Mouse (Mus musculus) embryonic facial prominence, embryonic 11.5 days (tissue): Measurements from ENCODE around the gene Mark2. TPM values are rescaled to one million over a fixed set of nuclear protein-coding genes. Genes with fewer than 3 reads are reported as not detected.

Experiments
- ATAC-seq: fragments of 200-750 bp; cut with Nextera tagmentation; replicated peaks from 2 replicates; pipeline ENCODE4 v1.8.0; 2017; ENCODE audit warnings: low read depth; ENCODE audit not compliant: insufficient number of reproducible peaks, low FRiP score, low TSS enrichment
- DNase-seq: peaks from one replicate; pipeline ENCODE4 v3.0.0-alpha.2; 2015; ENCODE audit warnings: low spot score
- H3K27ac ChIP-seq: fragments of 300-500 bp; sonication (generic); replicated peaks from 2 replicates; pipeline ENCODE4 v1.5.1; 2014; ENCODE audit warnings: mild to moderate bottlenecking, low read depth, low read length, control low read depth
- H3K27me3 ChIP-seq: fragments of 300-500 bp; sonication (generic); 2 replicates; pipeline ENCODE4 v1.6.1; 2014; ENCODE audit warnings: mild to moderate bottlenecking, low read length, moderate library complexity, mixed read lengths; ENCODE audit not compliant: control insufficient read depth, insufficient read depth
- H3K36me3 ChIP-seq: fragments of 300-500 bp; sonication (generic); replicated peaks from 2 replicates; pipeline ENCODE4 v1.6.1; 2014; ENCODE audit warnings: low read depth, mild to moderate bottlenecking, low read length, moderate library complexity, mixed read lengths; ENCODE audit not compliant: control insufficient read depth, insufficient read depth
- H3K4me1 ChIP-seq: fragments of 300-500 bp; sonication (generic); 2 replicates; pipeline ENCODE4 v1.6.1; 2014; ENCODE audit warnings: low read length, mixed read lengths; ENCODE audit not compliant: control insufficient read depth, insufficient read depth
- H3K4me2 ChIP-seq: fragments of 300-500 bp; sonication (generic); 2 replicates; pipeline ENCODE4 v1.6.1; 2014; ENCODE audit warnings: low read depth, mild to moderate bottlenecking, control low read depth, low read length, moderate library complexity
- H3K4me3 ChIP-seq: fragments of 300-500 bp; sonication (generic); 2 replicates; pipeline ENCODE4 v1.5.1; 2014; ENCODE audit warnings: low read depth, low read length, control low read depth
- H3K9ac ChIP-seq: fragments of 300-500 bp; sonication (generic); replicated peaks from 2 replicates; pipeline ENCODE4 v1.6.1; 2014; ENCODE audit warnings: mild to moderate bottlenecking, control low read depth, low read length
- H3K9me3 ChIP-seq: fragments of 300-500 bp; sonication (generic); replicated peaks from 2 replicates; pipeline ENCODE4 v1.6.1; 2016; ENCODE audit warnings: mild to moderate bottlenecking, low read length, inconsistent platforms, mixed read lengths; ENCODE audit not compliant: control insufficient read depth
- WGBS: fragments of 180-500 bp; shearing (Covaris S2); extraction: QIAGEN DNeasy Blood & Tissue Kit; methylation state at CpG from one replicate; pipeline ENCODE4 v1.1.7; 2014; 5-methylcytosine and 5-hydroxymethylcytosine counted together
- polyA plus RNA-seq: library from polyadenylated mRNA; unstranded; fragments of >200 nt; fragmentation: Nextera tagmentation; extraction: Ambion mirVana; gene quantifications from 2 replicates; pipeline ENCODE4 v1.2.1, GENCODE M21; 2014

The Mark2 gene
- polyA plus RNA-seq, 1 experiment from 2014 or later = 39.4 TPM

GRCm38 (mm10) chr19:7288288-7288687 is 53.4 kb downstream of the Mark2 start:
- no peak for DNase-seq
- Histone ChIP-seq H3K9me3 (no peaks in the 10 kb centered on the region), H3K4me3 (no peak overlapping the region), H3K4me2 (no peak overlapping the region), H3K36me3 (peaks cover under 1% of the 10 kb centered on the region; the same call in 1 of the 2 replicates), H3K27ac (no peak overlapping the region), H3K4me1 (no peaks in the 10 kb centered on the region), H3K9ac (no peak overlapping the region), H3K27me3 (no peaks in the 10 kb centered on the region)
- ATAC-seq = no peak
- 79% methylated on average over 3 of the region's 3 CpGs for WGBS

GRCm38 (mm10) chr19:7286563-7287315 is 54.9 kb downstream of the Mark2 start:
- Histone ChIP-seq H3K9me3 (no peaks in the 10 kb centered on the region), H3K4me2 (no peak overlapping the region), H3K4me1 (no peaks in the 10 kb centered on the region), H3K9ac (no peak overlapping the region), H3K36me3 (peaks cover 10% of the 10 kb centered on the region), H3K27me3 (no peaks in the 10 kb centered on the region), H3K4me3 (no peak overlapping the region), H3K27ac (no peak overlapping the region)
- ATAC-seq (no peak), DNase-seq (no peak)
- WGBS = 89% methylated on average over 12 of the region's 12 CpGs

GRCm38 (mm10) chr19:7280557-7281330 is 60.9 kb downstream of the Mark2 start:
- ATAC-seq = no peak
- Histone ChIP-seq H3K9ac (no peak overlapping the region), H3K36me3 (peaks cover 17% of the 10 kb centered on the region), H3K4me1 (peaks cover 2% of the 10 kb centered on the region; the same call in 1 of the 2 replicates), H3K9me3 (no peaks in the 10 kb centered on the region), H3K27ac (no peak overlapping the region), H3K27me3 (no peaks in the 10 kb centered on the region), H3K4me2 (no peak overlapping the region), H3K4me3 (no peak overlapping the region)
- DNase-seq = no peak
- 89% methylated on average over 18 of the region's 18 CpGs for WGBS

GRCm38 (mm10) chr19:7279114-7279513 is 62.5 kb downstream of the Mark2 start:
- Histone ChIP-seq H3K9me3 (no peaks in the 10 kb centered on the region), H3K4me2 (no peak overlapping the region), H3K9ac (no peak overlapping the region), H3K36me3 (peaks cover 26% of the 10 kb centered on the region), H3K4me1 (peaks cover 2% of the 10 kb centered on the region; the same call in 1 of the 2 replicates), H3K27me3 (no peaks in the 10 kb centered on the region), H3K4me3 (no peak overlapping the region), H3K27ac (no peak overlapping the region)
- DNase-seq (peak; percentile 80), ATAC-seq (0 out of 2 replicates have a peak, but pooled peaks have one; percentile 18)
- WGBS = 32% methylated on average over 6 of the region's 6 CpGs

GRCm38 (mm10) chr19:7278200-7278906 is 63.3 kb downstream of the Mark2 start:
- Histone ChIP-seq H3K27me3 (no peaks in the 10 kb centered on the region), H3K9ac (no peak overlapping the region), H3K4me3 (no peak overlapping the region), H3K4me1 (peaks cover 2% of the 10 kb centered on the region; the same call in 1 of the 2 replicates), H3K36me3 (peaks cover 33% of the 10 kb centered on the region), H3K4me2 (no peak overlapping the region), H3K9me3 (no peaks in the 10 kb centered on the region), H3K27ac (no peak overlapping the region)
- DNase-seq (no peak), ATAC-seq (no peak)
- WGBS = 88% methylated on average over 6 of the region's 6 CpGs

- Histone ChIP-seq H3K4me2 (no peak overlapping the region), H3K9ac (no peak overlapping the region), H3K4me1 (peaks cover 2% of the 10 kb centered on the region; the same call in 1 of the 2 replicates), H3K27me3 (no peaks in the 10 kb centered on the region), H3K36me3 (peaks cover 37% of the 10 kb centered on the region), H3K4me3 (no peak overlapping the region), H3K9me3 (no peaks in the 10 kb centered on the region), H3K27ac (peak overlapping the region; percentile 5; the same call in 1 of the 2 replicates)
- 60% methylated on average over 7 of the region's 7 CpGs for WGBS
- no peak for ATAC-seq
- DNase-seq = peak; percentile 15
These were observed 64.9 kb downstream of the Mark2 start for GRCm38 (mm10) chr19:7276796-7277195.

- H3K4me1 ChIP-seq = peaks cover 2% of the 10 kb centered on the region; the same call in 1 of the 2 replicates
- DNase-seq (no peak), ATAC-seq (peak; percentile 47)
- peaks cover 39% of the 10 kb centered on the region for H3K36me3 ChIP-seq
- H3K9ac ChIP-seq = peak overlapping the region; percentile 13; the same call in 1 of the 2 replicates
- no peaks in the 10 kb centered on the region for H3K9me3 ChIP-seq
- H3K27ac ChIP-seq = peak overlapping the region; percentile 5; the same call in 1 of the 2 replicates
- WGBS = 42% methylated on average over 7 of the region's 7 CpGs
- no peak overlapping the region for H3K4me3 ChIP-seq
- no peaks in the 10 kb centered on the region for H3K27me3 ChIP-seq
- no peak overlapping the region for H3K4me2 ChIP-seq
These were observed 65.5 kb downstream of the Mark2 start for GRCm38 (mm10) chr19:7276053-7276659.
